Mouse (Mus musculus): ENCODE measurements at regions not wholly inside any gene's neighbourhood (a gene's known extent, or its start where the extent isn't known, plus 50 kb on each side); places are given as distances from the start of the nearest gene placed in this dataset.

DNA sequence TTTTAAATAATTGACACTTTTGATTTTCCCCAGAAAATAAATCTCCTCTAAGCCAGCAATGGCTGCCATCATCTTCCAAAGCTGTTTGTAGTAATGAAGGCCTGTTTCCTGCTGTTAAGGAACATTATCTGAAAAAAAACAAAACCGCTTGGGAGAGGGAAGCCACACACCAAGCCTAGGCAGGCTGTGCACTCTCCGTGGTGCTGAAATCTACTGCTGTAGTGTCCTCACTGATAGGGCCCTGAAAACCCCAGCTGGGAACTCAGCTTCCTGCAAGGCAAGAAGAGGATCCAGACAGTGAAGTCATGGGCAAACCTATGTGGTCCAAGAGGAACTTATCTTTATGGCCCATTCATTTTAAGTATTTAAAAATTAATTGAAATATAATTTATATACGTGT, 590.2 kb upstream of the Tmem132c start:
- Histone ChIP-seq H3K9me3 (no peaks in the 10 kb centered on the region), H3K4me3 (no peak overlapping the region), H3K27ac (no peak overlapping the region), H3K4me1 (replicated peaks) (no peaks in the 10 kb centered on the region), H3K27me3 (no peaks in the 10 kb centered on the region), H3K36me3 (no peaks in the 10 kb centered on the region), H3K9ac (no peak overlapping the region), H3K4me2 (no peak overlapping the region)
- 17% methylated on average over 3 of the region's 3 CpGs for WGBS
- no peak for ATAC-seq (ENCODE audit: low FRiP score)

DNA sequence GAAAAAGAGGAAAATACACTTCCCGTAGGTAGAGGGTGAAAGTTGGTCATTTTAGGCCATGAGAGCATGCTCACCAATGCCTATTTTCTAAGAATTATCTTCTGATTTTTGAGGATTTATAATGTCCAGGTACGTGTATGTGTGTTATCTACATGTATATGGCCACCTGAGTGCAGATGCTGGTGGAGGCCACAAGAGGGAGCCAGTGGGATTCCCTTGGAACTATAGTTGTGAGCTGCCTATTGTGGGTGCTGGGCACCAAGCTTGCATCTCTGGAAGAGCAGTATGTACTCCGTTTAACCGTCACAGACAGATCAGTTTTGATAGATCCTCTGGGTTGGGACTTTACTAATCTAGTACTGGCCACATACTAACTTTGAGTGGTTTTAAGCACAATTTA, 579.0 kb upstream of the Tmem132c start:
- ATAC-seq (ENCODE audit: low FRiP score): no peak
- WGBS: 89% methylated on average over 4 of the region's 4 CpGs
- Histone ChIP-seq H3K9me3 (no peaks in the 10 kb centered on the region), H3K27me3 (no peaks in the 10 kb centered on the region), H3K4me1 (replicated peaks) (no peaks in the 10 kb centered on the region), H3K4me3 (no peak overlapping the region), H3K9ac (no peak overlapping the region), H3K27ac (no peak overlapping the region), H3K36me3 (no peaks in the 10 kb centered on the region), H3K4me2 (no peak overlapping the region)

DNA sequence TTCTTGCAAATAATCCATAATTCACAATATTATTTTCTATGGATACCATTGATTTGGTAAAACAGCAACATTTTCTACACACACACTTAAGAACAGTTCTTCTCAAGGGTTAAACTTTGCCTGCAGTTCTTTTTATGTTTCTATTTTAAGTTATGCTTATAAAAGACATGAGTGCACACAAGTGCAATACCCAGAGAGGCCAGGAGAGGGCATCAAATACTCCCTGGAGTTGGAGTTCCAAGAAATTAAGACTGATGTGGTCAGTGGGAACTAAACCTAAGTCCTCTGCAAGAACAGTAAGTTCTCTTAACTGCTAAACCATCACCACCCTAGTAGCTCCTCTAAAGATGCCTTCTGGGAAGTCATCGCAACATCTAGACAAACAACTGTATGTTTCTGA, 570.5 kb upstream of the Tmem132c start:
- no peaks in the 10 kb centered on the region for H3K27me3 ChIP-seq
- ATAC-seq (ENCODE audit: low FRiP score): no peak
- H3K9ac ChIP-seq: no peak overlapping the region
- no peak overlapping the region for H3K4me3 ChIP-seq
- H3K4me2 ChIP-seq: no peak overlapping the region
- no peaks in the 10 kb centered on the region; the same call in 1 of the 2 replicates for H3K4me1 ChIP-seq (replicated peaks)
- H3K36me3 ChIP-seq: no peaks in the 10 kb centered on the region
- H3K9me3 ChIP-seq: no peaks in the 10 kb centered on the region; the same call in 1 of the 2 replicates
- H3K27ac ChIP-seq: no peak overlapping the region
- 73% methylated on average over 1 of the region's 1 CpGs for WGBS

DNA sequence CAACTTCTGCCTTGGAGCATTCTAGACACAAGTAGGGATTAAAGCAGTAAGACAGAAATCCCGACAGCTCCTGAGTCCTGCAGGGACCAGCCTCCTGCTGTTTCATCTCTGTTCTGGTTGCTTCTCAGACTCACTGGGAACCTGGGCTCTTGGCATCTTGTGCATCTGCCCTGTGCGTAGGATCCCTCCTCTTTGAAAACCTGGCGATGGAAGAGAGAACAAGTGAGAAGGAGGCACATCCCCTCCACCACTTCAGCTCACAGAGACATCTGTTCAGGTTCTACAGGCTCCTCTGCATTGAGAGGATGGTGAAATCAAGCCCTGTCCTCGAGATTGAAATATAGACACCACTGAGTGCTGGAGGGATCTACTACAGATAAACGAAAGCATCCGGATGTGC, 561.3 kb upstream of the Tmem132c start:
- no peak for ATAC-seq (ENCODE audit: low FRiP score)
- 84% methylated on average over 6 of the region's 6 CpGs for WGBS
- Histone ChIP-seq H3K9ac (no peak overlapping the region), H3K36me3 (no peaks in the 10 kb centered on the region), H3K4me2 (no peak overlapping the region), H3K4me3 (no peak overlapping the region), H3K27me3 (no peaks in the 10 kb centered on the region), H3K4me1 (replicated peaks) (no peaks in the 10 kb centered on the region), H3K27ac (no peak overlapping the region), H3K9me3 (no peaks in the 10 kb centered on the region)

DNA sequence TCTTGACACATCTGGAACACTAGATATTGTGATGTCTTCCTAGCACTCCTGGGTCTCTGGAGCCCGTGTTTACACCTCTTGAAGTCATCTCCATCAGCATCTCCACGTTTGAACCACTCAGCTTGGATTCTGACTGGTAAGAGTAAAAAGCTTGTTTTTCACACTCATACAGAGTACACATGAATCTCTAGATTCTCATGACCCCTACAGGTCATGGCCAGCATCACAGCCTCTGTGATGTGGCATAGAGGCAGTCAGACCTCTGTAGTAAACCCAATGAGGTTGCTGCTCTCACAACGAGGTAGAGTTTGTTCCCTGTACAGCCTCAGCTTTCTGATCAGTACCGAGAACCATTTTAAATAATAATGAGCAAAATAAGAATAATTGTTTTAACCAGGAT, 542.3 kb upstream of the Tmem132c start:
- no peak for ATAC-seq (ENCODE audit: low FRiP score)
- 56% methylated on average over 4 of the region's 4 CpGs for WGBS

DNA sequence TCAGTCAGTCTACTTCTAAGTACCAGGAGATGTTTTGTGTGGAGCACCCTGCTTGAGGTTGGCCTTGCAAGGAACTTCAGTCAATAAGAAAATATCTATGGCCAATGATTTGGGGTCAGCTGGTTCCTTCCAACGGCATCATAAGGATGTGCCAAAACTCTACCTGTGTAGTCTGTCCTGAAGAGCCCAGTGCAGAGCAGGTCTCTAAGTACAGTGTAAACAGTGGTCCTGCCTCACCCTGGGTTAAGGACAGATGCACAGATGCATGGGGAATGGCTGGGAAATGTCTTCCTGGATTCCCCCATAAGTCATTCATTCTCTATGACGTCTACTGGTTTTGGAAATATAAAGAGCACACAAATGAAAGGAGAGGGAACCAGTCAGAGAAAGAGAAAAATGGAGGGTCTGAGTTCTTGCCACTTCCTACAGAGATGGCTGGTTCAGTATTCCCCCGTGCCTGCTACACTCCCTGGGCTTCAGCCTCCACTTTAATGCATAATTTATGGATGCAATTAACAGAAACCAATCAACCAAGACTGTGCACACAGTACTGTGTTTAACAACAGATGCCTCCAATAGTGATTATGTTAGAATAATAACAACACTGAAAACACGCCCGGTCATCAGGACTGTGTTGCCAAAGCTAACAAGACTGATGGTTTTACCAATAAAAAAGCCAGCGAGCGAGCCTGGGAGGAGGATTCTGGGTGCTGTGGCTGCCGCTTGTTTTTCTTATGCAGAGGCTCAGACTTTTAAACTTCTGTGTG, 537.9 kb upstream of the Tmem132c start:
- peak; percentile 78; the same call in 1 of the 2 replicates for ATAC-seq (ENCODE audit: low FRiP score)
- no peaks in the 10 kb centered on the region for H3K36me3 ChIP-seq
- H3K4me3 ChIP-seq: no peak overlapping the region
- no peak overlapping the region for H3K27ac ChIP-seq
- H3K4me2 ChIP-seq: no peak overlapping the region
- 0 out of 2 replicates have a peak, but pooled peaks cover 3% of the 10 kb centered on the region for H3K27me3 ChIP-seq
- WGBS: 54% methylated on average over 8 of the region's 8 CpGs
- no peak overlapping the region for H3K9ac ChIP-seq
- H3K4me1 ChIP-seq (replicated peaks): peaks cover 10% of the 10 kb centered on the region
- no peaks in the 10 kb centered on the region for H3K9me3 ChIP-seq

More for the DNA sequence above, 542.3 kb upstream of the Tmem132c start:
- no peak overlapping the region for H3K27ac ChIP-seq
- H3K4me2 ChIP-seq: no peak overlapping the region
- no peaks in the 10 kb centered on the region for H3K36me3 ChIP-seq
- H3K27me3 ChIP-seq: no peaks in the 10 kb centered on the region
- no peaks in the 10 kb centered on the region for H3K9me3 ChIP-seq
- no peak overlapping the region for H3K9ac ChIP-seq
- no peak overlapping the region for H3K4me3 ChIP-seq
- peaks cover 14% of the 10 kb centered on the region for H3K4me1 ChIP-seq (replicated peaks)

DNA sequence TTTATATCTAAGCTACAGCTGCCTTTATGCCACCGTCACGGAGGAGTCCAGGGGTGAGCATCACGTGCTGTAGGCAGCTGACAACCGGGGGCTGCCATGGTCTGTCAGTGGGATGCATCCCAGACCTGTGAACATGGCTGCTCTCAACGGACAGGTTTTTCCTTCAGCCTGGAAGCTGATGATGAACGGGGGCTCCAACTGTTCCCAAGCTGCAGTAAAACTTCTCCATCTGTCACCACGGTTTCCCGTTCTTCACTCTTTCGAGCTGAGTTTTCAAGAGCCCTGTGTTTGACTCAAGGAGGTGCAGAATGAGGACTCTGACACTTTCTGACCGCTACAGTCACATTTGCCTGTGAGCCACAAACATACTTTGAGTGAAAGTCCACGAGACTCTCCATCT, 535.7 kb upstream of the Tmem132c start:
- Histone ChIP-seq H3K27ac (no peak overlapping the region), H3K4me3 (no peak overlapping the region), H3K9ac (no peak overlapping the region), H3K9me3 (no peaks in the 10 kb centered on the region), H3K4me1 (replicated peaks) (peaks cover 10% of the 10 kb centered on the region), H3K27me3 (0 out of 2 replicates have a peak, but pooled peaks cover 3% of the 10 kb centered on the region), H3K36me3 (no peaks in the 10 kb centered on the region), H3K4me2 (no peak overlapping the region)
- no peak for ATAC-seq (ENCODE audit: low FRiP score)
- WGBS: 68% methylated on average over 11 of the region's 11 CpGs

DNA sequence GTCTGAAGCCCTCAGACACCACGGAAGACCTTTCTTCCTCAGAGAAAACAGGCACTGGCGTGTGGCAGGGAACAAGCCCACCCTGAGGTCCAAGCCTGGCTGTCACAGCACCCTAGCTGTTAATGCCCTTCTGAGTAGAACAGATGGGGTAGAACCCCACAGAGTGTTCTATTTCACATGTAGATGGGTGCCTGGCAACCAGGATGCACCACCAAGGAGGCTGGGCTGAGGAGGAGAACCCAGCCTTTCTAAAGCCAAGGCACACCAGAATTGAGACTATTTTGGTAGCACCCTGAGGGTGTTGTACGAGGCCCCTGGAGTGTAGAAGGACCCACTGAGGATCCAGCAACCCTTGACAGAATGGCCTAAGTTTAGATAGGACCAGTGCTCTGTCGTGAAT, 534.9 kb upstream of the Tmem132c start:
- Histone ChIP-seq H3K4me2 (no peak overlapping the region), H3K4me1 (replicated peaks) (peaks cover 10% of the 10 kb centered on the region), H3K9me3 (no peaks in the 10 kb centered on the region), H3K27ac (no peak overlapping the region), H3K4me3 (no peak overlapping the region), H3K9ac (no peak overlapping the region), H3K27me3 (0 out of 2 replicates have a peak, but pooled peaks cover 3% of the 10 kb centered on the region), H3K36me3 (no peaks in the 10 kb centered on the region)
- 82% methylated on average over 4 of the region's 4 CpGs for WGBS
- no peak for ATAC-seq (ENCODE audit: low FRiP score)

DNA sequence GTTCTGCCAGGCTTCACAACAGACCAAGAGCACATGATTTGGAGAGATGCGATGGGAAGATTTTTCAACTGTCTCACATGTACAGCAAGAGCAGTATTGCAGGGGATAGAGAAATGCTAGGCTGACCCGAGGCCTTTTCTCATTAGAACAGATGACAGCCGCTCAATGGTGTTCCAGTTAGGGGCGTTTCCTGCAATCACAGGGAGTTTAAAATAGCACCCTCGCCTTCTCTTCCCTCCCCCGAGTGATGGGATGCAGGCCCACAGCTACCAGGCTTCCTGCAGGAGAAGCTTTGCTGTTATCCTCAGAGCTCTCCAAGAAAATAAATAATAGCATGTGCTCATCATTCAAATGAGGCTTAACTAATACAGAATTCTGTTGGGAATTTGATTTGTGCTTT, 526.9 kb upstream of the Tmem132c start:
- Histone ChIP-seq H3K4me2 (no peak overlapping the region), H3K27ac (no peak overlapping the region), H3K4me3 (no peak overlapping the region), H3K27me3 (no peaks in the 10 kb centered on the region), H3K9ac (no peak overlapping the region), H3K36me3 (no peaks in the 10 kb centered on the region), H3K4me1 (replicated peaks) (no peaks in the 10 kb centered on the region), H3K9me3 (no peaks in the 10 kb centered on the region)
- 63% methylated on average over 6 of the region's 6 CpGs for WGBS
- no peak for ATAC-seq (ENCODE audit: low FRiP score)

DNA sequence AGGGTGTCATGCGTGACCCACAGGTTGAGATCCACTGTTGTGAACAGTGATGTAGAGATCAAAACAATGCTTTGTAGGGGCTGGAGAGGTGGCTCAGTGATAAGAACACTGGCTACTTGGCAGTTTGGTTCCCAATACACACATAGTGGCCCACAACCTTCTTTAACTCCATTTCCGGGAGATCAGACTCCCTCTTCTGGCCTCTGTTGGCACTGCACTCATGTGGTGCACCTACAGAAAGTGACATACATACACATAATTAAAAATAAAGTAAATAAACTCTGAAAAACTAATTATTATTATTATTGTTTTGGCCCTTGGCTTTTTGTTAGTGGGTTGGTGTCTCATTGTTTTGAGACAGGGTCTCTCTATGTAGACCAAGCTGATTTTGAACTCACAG, 523.2 kb upstream of the Tmem132c start:
- ATAC-seq (ENCODE audit: low FRiP score): no peak
- Histone ChIP-seq H3K27me3 (no peaks in the 10 kb centered on the region), H3K4me2 (no peak overlapping the region), H3K9me3 (no peaks in the 10 kb centered on the region), H3K9ac (no peak overlapping the region), H3K4me3 (no peak overlapping the region), H3K4me1 (replicated peaks) (no peaks in the 10 kb centered on the region), H3K36me3 (no peaks in the 10 kb centered on the region), H3K27ac (no peak overlapping the region)
- 99% methylated on average over 2 of the region's 2 CpGs for WGBS

DNA sequence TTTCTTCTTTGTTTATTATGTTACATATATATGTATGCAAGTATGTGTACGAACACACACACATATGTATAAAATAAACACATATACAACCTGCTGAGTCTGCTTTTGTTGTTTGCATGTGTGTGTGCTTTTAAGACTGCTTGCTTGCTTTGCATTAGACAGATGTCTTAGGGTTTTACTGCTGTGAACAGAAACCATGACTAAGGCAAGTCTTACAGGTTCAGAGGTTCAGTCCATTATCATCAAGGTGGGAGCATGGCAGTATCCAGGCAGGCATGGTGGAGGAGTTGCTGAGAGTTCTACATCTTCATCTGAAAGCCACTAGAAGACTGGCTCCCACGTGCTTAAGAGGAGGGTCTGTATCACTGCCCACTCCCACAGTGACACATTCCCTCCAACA, 520.3 kb upstream of the Tmem132c start:
- H3K27ac ChIP-seq: no peak overlapping the region
- 82% methylated on average over 2 of the region's 2 CpGs for WGBS
- no peak for ATAC-seq (ENCODE audit: low FRiP score)

DNA sequence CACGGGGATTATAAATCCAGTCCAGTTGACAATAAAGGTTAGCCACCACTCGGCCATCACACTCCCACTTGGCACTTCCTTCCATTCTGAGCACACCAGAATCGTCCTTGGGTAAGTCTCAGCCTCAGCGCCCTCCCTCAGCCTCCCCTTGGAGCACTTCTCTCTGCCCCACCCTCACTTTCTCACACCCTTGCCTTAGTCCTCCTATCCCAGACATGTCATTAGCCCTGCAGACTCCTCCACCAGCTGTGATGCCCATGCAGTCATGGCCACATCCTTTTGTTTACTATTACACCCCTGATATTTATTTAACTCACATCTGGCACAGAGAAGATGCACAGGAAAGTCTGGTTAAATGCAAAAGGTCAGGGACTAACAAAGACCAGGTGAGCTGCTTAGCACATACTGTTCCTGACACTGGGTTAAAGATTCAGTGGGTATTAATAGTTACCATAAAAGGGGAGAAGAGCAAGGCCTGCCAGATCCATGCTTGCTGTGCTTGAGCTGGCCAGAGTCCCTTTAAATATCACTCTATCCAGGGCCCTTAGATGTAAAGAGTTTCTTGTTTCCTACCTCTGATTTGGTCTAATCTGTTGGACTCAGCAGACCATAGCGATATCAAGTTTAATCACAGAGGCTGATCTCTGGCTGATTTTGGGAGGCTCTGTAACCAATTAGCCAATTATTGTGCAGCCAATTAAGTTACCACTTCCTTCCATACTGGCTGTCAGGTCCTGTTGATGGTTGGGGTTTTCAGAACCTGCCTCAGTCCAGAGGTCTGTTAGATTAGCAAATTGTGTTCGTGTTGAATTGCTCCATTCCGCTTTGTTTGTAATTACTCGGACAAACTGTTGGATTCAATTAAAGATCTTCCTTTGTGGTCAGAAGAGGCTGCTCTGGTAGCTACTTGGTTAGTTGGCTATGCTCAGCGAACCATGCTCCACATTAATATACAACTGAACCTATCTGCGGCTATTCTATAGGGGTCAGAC, 518.0 kb upstream of the Tmem132c start:
- ATAC-seq (ENCODE audit: low FRiP score): no peak
- H3K9me3 ChIP-seq: no peaks in the 10 kb centered on the region
- H3K4me2 ChIP-seq: no peak overlapping the region

More for the DNA sequence above, 520.3 kb upstream of the Tmem132c start:
- Histone ChIP-seq H3K4me3 (no peak overlapping the region), H3K9me3 (no peaks in the 10 kb centered on the region), H3K36me3 (no peaks in the 10 kb centered on the region), H3K9ac (no peak overlapping the region), H3K27me3 (no peaks in the 10 kb centered on the region), H3K4me1 (replicated peaks) (no peaks in the 10 kb centered on the region; the same call in 1 of the 2 replicates), H3K4me2 (no peak overlapping the region)

More for the DNA sequence above, 518.0 kb upstream of the Tmem132c start:
- Histone ChIP-seq H3K4me1 (replicated peaks) (no peaks in the 10 kb centered on the region; the same call in 1 of the 2 replicates), H3K27ac (no peak overlapping the region), H3K9ac (no peak overlapping the region), H3K4me3 (no peak overlapping the region), H3K36me3 (no peaks in the 10 kb centered on the region), H3K27me3 (no peaks in the 10 kb centered on the region)
- 73% methylated on average over 10 of the region's 10 CpGs for WGBS
